Mouse (Mus musculus): ENCODE results near the gene Hemk1.
"Not testable (repeated sequence)": the region's sequence is repeated elsewhere in the genome, so short reads cannot be mapped to it uniquely, and the experiment has no call there.

Hemk1 gene

DNA sequence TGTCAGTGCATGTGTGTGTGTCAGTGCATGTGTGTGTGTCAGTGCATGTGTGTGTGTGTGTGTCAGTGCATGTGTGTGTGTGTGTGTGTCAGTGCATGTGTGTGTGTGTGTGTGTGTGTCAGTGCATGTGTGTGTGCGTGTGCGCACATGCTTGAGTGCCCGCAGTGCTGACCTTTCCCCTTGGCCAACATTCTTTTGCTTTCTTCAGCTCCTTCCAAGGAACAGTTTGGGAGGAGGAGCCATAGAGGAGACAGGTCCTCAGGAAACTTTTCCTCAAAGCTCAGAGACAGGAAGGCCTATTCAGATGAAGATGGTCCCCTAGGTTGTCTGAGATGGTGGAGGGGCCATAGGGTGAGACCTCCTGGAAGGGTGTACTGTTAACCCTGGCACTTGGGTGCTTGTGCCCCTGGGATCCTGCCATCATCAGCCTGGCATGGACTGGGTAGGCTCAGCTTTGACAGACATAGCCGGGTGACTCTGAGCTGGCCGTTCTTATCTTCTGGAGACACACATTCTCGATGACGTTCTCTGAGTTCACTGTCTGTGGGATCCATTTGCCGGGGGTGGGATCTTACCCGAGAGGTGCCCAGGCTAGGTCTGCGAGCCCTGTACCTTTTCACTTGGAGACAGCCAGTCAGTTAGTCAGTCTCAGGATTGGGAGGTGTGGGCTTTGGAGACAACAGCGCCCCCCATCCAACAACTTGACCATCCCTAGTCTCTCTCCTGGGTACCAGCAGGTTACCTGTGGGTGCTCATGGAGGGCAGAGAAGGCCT, 30.9 kb downstream of the Hemk1 start:
- no peak for DNase-seq

GRCm38 (mm10) chr9:107306673-107307072, 31.5 kb downstream of the Hemk1 start:
- DNase-seq = not testable (repeated sequence)

- no peak for DNase-seq
Observed at GRCm38 (mm10) chr9:107305601-107306542, 32.3 kb downstream of the Hemk1 start.

DNA sequence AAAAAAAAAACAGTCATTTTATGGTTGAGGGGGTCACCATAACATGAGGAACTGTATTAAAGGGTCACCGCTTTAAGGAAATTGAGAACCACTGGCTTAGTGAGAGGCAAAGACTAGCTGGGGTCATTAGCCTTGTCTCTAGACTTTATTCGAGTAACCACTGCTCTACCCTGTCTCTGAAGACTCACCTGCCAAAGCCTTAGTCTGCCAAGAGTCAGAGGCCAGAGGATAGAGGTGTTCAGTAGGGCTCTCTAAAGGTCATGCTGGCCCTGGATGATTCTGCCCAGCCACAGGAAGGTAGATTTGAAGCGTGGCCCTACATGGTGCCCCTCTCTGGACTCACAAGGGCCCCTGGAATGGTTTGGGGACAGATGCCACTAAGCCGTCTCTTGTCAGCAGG, 33.1 kb downstream of the Hemk1 start:
- no peak for DNase-seq

DNA sequence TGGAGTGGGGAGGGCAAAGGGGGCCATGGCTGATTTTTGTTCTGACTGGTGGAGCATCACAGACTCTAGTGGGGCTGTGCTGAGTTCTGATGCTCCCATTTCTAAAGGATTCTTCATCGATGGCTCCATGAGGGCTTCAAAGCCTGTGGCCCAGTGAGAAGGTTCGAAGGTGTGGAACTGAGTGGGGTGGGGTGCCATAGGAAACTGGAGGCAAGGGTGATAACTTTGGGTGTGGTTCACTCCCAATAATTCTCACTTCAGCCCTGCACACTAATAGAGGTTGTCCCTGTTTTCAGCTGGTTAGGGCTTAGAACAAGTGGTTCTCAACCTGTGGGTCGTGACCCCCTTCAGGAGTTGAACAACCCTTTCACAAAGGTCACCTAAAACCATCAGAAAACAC, 33.8 kb downstream of the Hemk1 start:
- no peak for DNase-seq

GRCm38 (mm10) chr9:107303900-107304299, 34.2 kb downstream of the Hemk1 start:
- DNase-seq = no peak

GRCm38 (mm10) chr9:107303121-107303820, 34.9 kb downstream of the Hemk1 start:
- DNase-seq = no peak

GRCm38 (mm10) chr9:107302592-107302991, 35.6 kb downstream of the Hemk1 start:
- no peak for DNase-seq

DNA sequence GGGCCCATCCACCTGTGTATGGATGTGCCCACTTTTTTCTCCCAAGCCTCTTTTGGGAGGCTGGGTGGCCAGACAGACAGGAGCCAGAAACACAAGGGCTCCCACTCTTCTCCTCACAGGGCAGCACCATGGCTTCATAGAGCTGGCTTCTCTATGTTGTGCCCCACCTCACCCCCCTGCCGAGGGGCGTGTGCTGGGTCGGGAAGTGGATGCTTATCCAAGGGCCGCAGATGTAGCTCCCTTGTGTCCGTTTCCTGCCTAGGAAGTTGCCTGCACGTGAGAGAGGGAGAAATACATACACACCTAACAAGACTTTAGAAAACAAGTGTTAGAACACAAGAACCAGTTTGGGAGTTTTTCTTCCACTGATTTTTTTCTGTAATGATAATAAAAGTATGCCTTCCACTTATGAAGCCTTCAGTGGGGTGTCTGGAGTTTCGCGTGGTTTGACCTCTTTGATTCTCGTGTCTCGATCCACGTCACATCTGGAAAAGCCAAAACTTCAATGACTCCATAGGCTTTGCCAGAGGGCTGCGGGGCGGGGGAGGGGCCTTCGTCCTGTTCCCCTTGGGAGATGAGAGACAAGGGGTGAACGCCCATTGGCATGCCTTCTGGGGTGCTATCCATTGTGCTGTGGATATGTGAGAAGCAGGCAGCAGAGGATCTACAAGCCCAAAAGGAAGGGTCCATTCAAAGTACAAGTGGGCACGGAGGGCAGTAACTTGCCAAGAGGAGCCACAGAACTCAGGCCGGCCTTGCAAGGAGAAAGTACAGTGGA, 36.4 kb downstream of the Hemk1 start:
- DNase-seq = no peak

DNA sequence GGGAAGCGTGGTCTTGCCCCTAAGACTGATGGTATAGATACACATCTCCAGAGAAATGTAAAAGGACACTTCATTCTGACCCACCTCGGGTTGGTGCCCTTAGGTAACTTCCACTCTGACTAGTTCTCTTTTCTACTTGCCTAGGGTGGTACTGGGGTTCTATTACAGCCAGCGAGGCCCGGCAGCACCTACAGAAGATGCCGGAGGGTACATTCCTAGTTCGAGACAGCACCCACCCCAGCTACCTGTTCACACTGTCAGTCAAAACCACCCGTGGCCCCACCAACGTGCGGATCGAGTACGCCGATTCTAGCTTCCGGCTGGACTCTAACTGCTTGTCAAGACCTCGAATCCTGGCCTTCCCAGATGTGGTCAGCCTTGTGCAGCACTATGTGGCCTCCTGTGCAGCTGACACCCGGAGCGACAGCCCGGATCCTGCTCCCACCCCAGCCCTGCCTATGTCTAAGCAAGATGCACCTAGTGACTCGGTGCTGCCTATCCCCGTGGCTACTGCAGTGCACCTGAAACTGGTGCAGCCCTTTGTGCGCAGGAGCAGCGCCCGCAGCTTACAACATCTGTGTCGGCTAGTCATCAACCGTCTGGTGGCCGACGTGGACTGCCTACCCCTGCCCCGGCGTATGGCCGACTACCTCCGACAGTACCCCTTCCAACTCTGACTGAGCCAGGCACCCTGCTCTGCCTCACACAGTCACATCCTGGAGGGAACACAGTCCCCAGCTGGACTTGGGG, 37.8 kb downstream of the Hemk1 start:
- DNase-seq = no peak

DNA sequence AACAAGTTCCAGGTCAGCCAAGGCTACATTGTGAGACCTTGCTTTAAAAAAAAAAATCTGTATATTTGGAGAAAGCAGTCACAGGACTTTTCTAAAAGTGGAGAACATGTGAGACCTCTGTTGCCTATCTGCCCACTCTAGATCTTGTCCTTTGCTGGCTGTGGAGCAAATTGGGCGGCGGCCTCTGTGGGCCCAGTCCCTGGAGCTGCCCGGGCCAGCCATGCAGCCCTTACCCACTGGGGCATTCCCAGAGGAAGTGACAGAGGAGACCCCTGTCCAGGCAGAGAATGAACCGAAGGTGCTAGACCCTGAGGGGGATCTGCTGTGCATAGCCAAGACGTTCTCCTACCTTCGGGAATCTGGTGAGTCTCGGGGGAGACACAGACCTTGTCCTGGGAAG, 38.4 kb downstream of the Hemk1 start:
- DNase-seq = no peak

- DNase-seq = no peak
Observed at GRCm38 (mm10) chr9:107298876-107299275, 39.3 kb downstream of the Hemk1 start.

DNA sequence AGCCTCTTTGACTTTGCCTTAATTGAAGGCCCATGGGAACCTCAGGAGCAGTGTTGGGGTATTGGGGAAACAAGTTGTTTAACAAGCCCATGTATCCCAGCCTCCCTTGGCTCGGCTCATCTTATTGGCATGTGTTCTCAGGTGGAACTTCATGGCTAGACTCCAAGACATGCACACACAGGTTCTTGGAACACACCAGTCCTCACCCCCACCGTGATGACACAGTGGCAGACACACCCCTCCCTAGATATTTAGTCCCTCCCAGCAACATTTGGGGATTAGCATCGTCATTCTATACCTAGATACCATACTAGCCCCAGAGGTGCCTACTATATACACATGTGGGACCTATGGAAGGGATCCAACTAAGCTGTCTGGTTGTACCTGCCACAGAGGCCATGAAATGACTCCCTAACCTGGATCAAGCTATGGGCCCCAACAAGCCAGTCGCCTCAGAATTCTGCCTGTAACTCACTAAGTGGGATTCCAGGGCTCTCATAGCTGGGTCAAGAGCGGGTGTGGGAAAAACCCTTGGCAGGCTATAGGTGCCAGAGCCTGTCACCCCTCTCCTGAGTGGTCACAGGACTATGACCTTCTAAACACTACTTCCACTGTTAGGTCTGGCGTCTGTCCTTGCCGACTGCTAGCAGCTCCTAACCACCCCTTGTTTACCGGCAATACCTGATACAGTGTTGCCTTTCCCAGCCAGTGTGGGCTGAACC, 39.9 kb downstream of the Hemk1 start:
- no peak for DNase-seq

DNA sequence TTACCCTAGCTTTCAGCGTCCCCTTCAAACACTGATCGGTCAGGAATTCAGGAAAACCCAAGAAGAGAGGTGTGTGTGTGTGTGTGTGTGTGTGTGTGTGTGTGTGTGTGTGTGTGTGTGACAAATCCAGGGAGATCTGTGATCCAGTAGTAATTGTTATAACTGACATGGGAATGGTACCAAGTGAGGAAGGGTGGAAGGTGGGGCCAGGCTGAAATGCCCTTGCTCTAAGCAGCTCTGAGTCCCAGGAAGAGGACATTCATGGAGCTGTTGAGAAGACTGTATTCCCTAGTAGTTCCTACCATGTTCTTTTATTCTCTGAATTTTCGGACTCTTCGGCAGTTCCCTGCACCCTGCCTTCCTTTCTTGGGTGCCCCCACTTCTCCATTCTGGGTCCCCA, 40.5 kb downstream of the Hemk1 start:
- DNase-seq = no peak

DNA sequence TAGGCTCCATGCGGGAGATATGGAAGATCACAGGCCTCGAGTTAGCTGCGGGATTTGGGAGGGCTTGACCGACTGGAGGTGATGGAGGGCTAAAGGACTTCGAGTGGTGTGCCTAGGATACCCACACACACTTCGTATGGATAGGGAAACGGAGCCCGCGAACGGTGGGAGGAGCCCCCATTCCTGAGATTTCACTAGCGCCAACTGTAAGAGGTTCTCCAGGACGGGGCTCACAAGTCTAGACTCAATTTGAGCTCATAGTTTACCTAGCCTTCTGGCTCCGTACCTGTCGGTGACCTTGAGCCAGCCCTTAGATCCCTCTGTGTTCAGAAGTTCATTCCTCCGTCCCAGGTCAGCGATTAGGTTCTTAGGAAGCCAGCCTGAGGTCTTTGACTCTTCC, 41.1 kb downstream of the Hemk1 start:
- no peak for DNase-seq

GRCm38 (mm10) chr9:107296501-107296965, 41.6 kb downstream of the Hemk1 start:
- DNase-seq = peak; percentile 88

- DNase-seq = no peak
Observed at GRCm38 (mm10) chr9:107296041-107296440, 42.1 kb downstream of the Hemk1 start.

- no peak for DNase-seq
Observed at GRCm38 (mm10) chr9:107296016-107296040, 42.3 kb downstream of the Hemk1 start, which contains the start of gene Cish. Cish (plus strand) TSS chr9:107296026.

GRCm38 (mm10) chr9:107295616-107296015, 42.5 kb downstream of the Hemk1 start:
- DNase-seq = no peak

- peak; percentile 58 for DNase-seq
Observed at GRCm38 (mm10) chr9:107294249-107294648, 43.9 kb downstream of the Hemk1 start.

- peak; percentile 82 for DNase-seq
Observed at GRCm38 (mm10) chr9:107290897-107291296, 47.3 kb downstream of the Hemk1 start.
